Mouse (Mus musculus): Measurements from ENCODE around the gene Wdr81. TPM values are rescaled to one million over a fixed set of nuclear protein-coding genes. Genes with fewer than 3 reads are reported as not detected.

Gene Wdr81
- polyA plus RNA-seq, 1 experiment from 2014 or later: 6.2 TPM

DNA sequence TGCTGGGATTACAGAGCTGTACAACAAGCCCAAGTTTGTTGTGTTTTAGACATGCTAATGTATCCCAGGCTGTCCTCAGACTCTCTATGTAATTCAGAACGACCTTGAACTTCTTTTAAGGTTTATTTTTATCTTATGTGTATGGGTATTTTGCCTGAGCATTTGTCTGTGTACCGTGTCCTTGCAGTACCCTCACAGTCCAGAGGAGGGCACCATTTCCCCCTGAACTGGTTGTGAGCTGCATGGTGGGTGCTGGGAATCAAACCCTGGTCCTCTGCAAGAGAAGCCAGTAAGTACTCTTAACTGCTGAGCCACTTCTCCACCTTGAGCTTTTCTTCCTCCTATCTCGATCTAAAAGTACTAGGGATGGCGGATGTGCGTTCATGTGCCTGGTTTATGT, 20.4 kb downstream of the Wdr81 start:
- H3K9ac ChIP-seq (ENCODE audit: low read length): no peak overlapping the region
- H3K27ac ChIP-seq (ENCODE audit: low read depth, low read length): no peak overlapping the region
- H3K4me1 ChIP-seq (ENCODE audit: control insufficient read depth, insufficient read depth, low read length): no peaks in the 10 kb centered on the region
- H3K36me3 ChIP-seq (ENCODE audit: control insufficient read depth, insufficient read depth, low read length): no peaks in the 10 kb centered on the region
- DNase-seq (ENCODE audit: low spot score) (no peak), ATAC-seq (ENCODE audit: insufficient read depth, low FRiP score, low TSS enrichment) (no peak)
- peaks cover 3% of the 10 kb centered on the region; the same call in 1 of the 2 replicates for H3K9me3 ChIP-seq (ENCODE audit: control insufficient read depth, low read length)
- 86% methylated on average over 5 of the region's 5 CpGs for WGBS
- no peak overlapping the region for H3K4me2 ChIP-seq (ENCODE audit: low read depth)
- H3K27me3 ChIP-seq (ENCODE audit: control insufficient read depth, insufficient read depth, low read length): no peaks in the 10 kb centered on the region
- no peak overlapping the region for H3K4me3 ChIP-seq (ENCODE audit: low read depth, low read length)

DNA sequence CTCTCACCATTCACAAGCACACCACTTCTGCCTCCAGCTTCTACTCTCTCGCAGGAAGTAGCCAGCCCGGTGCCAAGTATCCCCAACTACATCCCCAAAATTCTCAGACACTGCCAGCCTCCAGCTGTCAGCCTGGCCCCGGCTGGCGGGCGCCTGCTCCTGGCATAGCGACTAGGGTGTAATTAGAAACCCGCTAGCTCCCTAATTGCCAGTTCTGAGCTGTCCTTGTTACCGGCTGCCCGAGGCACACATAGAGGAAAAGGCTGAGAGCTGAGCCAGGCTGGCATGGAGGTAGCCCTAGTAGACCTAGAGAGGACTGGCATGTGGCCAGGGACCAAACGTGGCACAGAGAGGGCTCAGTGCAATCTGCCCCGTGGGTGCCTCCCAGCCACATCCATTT, 23.2 kb downstream of the Wdr81 start:
- Histone ChIP-seq H3K4me2 (ENCODE audit: low read depth) (no peak overlapping the region), H3K4me1 (ENCODE audit: control insufficient read depth, insufficient read depth, low read length) (no peaks in the 10 kb centered on the region), H3K4me3 (ENCODE audit: low read depth, low read length) (no peak overlapping the region), H3K9me3 (ENCODE audit: control insufficient read depth, low read length) (peaks cover 3% of the 10 kb centered on the region; the same call in 1 of the 2 replicates), H3K27me3 (ENCODE audit: control insufficient read depth, insufficient read depth, low read length) (no peaks in the 10 kb centered on the region), H3K9ac (ENCODE audit: low read length) (no peak overlapping the region), H3K27ac (ENCODE audit: low read depth, low read length) (no peak overlapping the region), H3K36me3 (ENCODE audit: control insufficient read depth, insufficient read depth, low read length) (no peaks in the 10 kb centered on the region)
- no peak for ATAC-seq (ENCODE audit: insufficient read depth, low FRiP score, low TSS enrichment)
- WGBS: 83% methylated on average over 11 of the region's 11 CpGs
- DNase-seq (ENCODE audit: low spot score): no peak

GRCm38 (mm10) chr11:75429019-75429705, 25.4 kb downstream of the Wdr81 start:
- 86% methylated on average over 9 of the region's 9 CpGs for WGBS
- ATAC-seq (ENCODE audit: insufficient read depth, low FRiP score, low TSS enrichment) (no peak), DNase-seq (ENCODE audit: low spot score) (no peak)
- Histone ChIP-seq H3K27ac (ENCODE audit: low read depth, low read length) (no peak overlapping the region), H3K4me3 (ENCODE audit: low read depth, low read length) (no peak overlapping the region), H3K4me1 (ENCODE audit: control insufficient read depth, insufficient read depth, low read length) (no peaks in the 10 kb centered on the region), H3K27me3 (ENCODE audit: control insufficient read depth, insufficient read depth, low read length) (no peaks in the 10 kb centered on the region), H3K9me3 (ENCODE audit: control insufficient read depth, low read length) (peaks cover under 1% of the 10 kb centered on the region; the same call in 1 of the 2 replicates), H3K36me3 (ENCODE audit: control insufficient read depth, insufficient read depth, low read length) (no peaks in the 10 kb centered on the region), H3K4me2 (ENCODE audit: low read depth) (no peak overlapping the region), H3K9ac (ENCODE audit: low read length) (no peak overlapping the region)

DNA sequence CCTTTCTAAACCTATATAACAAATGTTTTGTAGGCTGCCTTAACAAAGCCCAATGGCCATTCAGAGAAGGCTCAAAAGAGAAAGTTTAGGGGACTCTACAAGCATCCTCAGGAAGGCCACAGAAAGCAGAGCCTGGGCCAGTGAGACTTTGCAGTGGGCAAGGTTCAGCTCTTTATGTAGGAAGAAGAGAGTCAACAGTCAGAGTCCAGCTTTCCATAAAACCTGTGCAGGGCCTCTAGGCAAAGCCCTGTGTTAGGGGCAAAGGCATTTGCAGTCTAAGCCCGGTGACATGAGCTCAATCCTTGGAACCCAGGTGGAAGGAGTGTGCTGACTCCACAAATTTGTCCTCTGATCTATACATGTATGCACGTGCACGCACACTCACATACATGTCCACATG, 30.1 kb downstream of the Wdr81 start:
- H3K9me3 ChIP-seq (ENCODE audit: control insufficient read depth, low read length): no peaks in the 10 kb centered on the region
- H3K4me2 ChIP-seq (ENCODE audit: low read depth): no peak overlapping the region
- H3K9ac ChIP-seq (ENCODE audit: low read length): no peak overlapping the region
- no peaks in the 10 kb centered on the region for H3K36me3 ChIP-seq (ENCODE audit: control insufficient read depth, insufficient read depth, low read length)
- no peak for ATAC-seq (ENCODE audit: insufficient read depth, low FRiP score, low TSS enrichment)
- H3K4me1 ChIP-seq (ENCODE audit: control insufficient read depth, insufficient read depth, low read length): peaks cover 10% of the 10 kb centered on the region
- H3K27me3 ChIP-seq (ENCODE audit: control insufficient read depth, insufficient read depth, low read length): no peaks in the 10 kb centered on the region
- no peak for DNase-seq (ENCODE audit: low spot score)
- H3K27ac ChIP-seq (ENCODE audit: low read depth, low read length): no peak overlapping the region
- WGBS: 96% methylated on average over 3 of the region's 3 CpGs
- no peak overlapping the region for H3K4me3 ChIP-seq (ENCODE audit: low read depth, low read length)

GRCm38 (mm10) chr11:75424033-75424432, 30.5 kb downstream of the Wdr81 start:
- Histone ChIP-seq H3K9ac (ENCODE audit: low read length) (no peak overlapping the region), H3K4me2 (ENCODE audit: low read depth) (no peak overlapping the region), H3K4me1 (ENCODE audit: control insufficient read depth, insufficient read depth, low read length) (peaks cover 10% of the 10 kb centered on the region), H3K4me3 (ENCODE audit: low read depth, low read length) (no peak overlapping the region), H3K9me3 (ENCODE audit: control insufficient read depth, low read length) (no peaks in the 10 kb centered on the region), H3K27ac (ENCODE audit: low read depth, low read length) (no peak overlapping the region), H3K36me3 (ENCODE audit: control insufficient read depth, insufficient read depth, low read length) (no peaks in the 10 kb centered on the region), H3K27me3 (ENCODE audit: control insufficient read depth, insufficient read depth, low read length) (no peaks in the 10 kb centered on the region)
- ATAC-seq (ENCODE audit: insufficient read depth, low FRiP score, low TSS enrichment) (no peak), DNase-seq (ENCODE audit: low spot score) (no peak)
- WGBS: 95% methylated on average over 9 of the region's 9 CpGs

GRCm38 (mm10) chr11:75423091-75423490, 31.4 kb downstream of the Wdr81 start:
- Histone ChIP-seq H3K27ac (ENCODE audit: low read depth, low read length) (no peak overlapping the region), H3K4me2 (ENCODE audit: low read depth) (no peak overlapping the region), H3K4me3 (ENCODE audit: low read depth, low read length) (no peak overlapping the region), H3K9me3 (ENCODE audit: control insufficient read depth, low read length) (no peaks in the 10 kb centered on the region), H3K9ac (ENCODE audit: low read length) (no peak overlapping the region), H3K4me1 (ENCODE audit: control insufficient read depth, insufficient read depth, low read length) (peaks cover 10% of the 10 kb centered on the region), H3K36me3 (ENCODE audit: control insufficient read depth, insufficient read depth, low read length) (no peaks in the 10 kb centered on the region), H3K27me3 (ENCODE audit: control insufficient read depth, insufficient read depth, low read length) (no peaks in the 10 kb centered on the region)
- 75% methylated on average over 3 of the region's 3 CpGs for WGBS
- DNase-seq (ENCODE audit: low spot score) (no peak), ATAC-seq (ENCODE audit: insufficient read depth, low FRiP score, low TSS enrichment) (no peak)

DNA sequence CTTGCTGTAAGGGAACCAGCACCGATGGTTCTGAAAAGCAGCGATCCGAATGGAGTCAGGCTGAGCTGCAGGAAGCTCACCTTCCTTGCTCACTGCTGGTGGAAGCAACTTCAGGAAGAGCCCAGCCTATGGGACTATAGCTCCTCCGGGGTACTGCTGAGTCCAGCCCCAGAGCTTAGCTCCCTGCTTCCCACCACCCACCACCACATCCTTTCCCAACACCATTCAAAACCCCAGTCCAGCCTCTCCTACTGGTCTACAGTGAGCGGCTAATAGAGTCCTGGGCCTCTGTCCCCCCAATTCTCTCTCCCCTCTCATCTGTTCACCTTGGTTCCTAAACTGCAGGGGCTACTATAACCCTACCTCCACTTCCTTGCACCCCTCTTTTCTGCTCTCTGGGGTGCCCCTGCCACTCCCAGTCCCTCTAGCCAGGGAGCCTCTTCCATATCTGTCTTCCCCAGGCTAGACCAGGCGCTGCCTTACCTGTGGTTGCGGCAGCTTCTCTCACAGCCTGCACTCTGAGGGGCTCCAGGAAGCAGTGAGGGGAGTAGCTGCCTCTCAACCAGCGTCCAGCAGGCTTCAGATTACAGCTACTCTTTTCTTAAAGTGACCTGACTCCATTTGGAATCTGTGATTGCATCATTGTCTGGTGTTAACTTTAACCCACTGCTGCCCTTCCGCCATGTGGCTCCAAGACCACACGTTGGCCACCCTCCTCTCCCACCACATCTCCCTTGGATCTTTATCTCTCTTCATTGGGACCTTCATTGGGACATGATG, 32.3 kb downstream of the Wdr81 start, which contains the start of gene Serpinf1:
Serpinf1 (minus strand) TSS at position 689 of the 780 bp plus-strand sequence.
- Histone ChIP-seq H3K27ac (ENCODE audit: low read depth, low read length) (no peak within 1 kb of the TSS), H3K4me1 (ENCODE audit: control insufficient read depth, insufficient read depth, low read length) (peaks cover 10% of the 10 kb centered on the region), H3K36me3 (ENCODE audit: control insufficient read depth, insufficient read depth, low read length) (no peaks in the 10 kb centered on the region), H3K4me3 (ENCODE audit: low read depth, low read length) (peak within 1 kb of the TSS; percentile 31), H3K9me3 (ENCODE audit: control insufficient read depth, low read length) (no peaks in the 10 kb centered on the region), H3K9ac (ENCODE audit: low read length) (peak within 1 kb of the TSS; percentile 31), H3K27me3 (ENCODE audit: control insufficient read depth, insufficient read depth, low read length) (no peaks in the 10 kb centered on the region), H3K4me2 (ENCODE audit: low read depth) (peak within 1 kb of the TSS; percentile 40)
- ATAC-seq (ENCODE audit: insufficient read depth, low FRiP score, low TSS enrichment) (no peak), DNase-seq (ENCODE audit: low spot score) (peak; percentile 31)
- 45% methylated on average over 10 of the region's 10 CpGs for WGBS

DNA sequence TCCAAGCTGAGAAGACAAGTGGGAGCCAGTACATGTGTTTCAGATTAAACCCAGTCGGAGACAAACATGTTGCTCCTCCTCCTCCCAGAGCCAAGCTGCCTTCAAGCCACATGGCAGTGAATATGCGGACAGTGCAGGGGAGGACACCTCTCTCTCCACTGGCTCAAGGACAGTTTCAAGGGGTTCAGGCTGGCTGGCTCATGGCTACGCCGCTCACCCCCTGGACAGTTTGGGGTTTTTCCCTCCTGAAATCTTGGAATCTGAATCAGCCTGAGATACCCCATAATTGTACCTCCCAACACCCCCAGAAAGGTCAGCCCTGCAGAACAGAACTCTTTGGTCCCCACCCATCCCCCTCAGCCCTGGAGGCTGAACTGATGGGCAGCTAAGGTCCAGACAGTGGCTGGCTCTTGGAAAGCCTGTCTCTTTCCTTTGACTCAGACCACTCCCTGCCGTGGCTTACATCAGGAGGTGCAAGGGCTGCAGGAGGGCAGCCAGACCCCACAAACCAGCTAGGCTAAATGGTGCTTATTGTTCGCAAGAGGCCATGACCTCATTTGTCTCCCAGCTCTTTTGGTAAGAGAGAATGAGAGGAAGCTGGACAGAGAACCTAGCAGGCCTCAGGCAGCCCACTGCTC, 33.0 kb downstream of the Wdr81 start:
- Histone ChIP-seq H3K27ac (ENCODE audit: low read depth, low read length) (no peak overlapping the region), H3K4me2 (ENCODE audit: low read depth) (peak overlapping the region; percentile 40), H3K36me3 (ENCODE audit: control insufficient read depth, insufficient read depth, low read length) (no peaks in the 10 kb centered on the region), H3K9ac (ENCODE audit: low read length) (peak overlapping the region; percentile 31), H3K27me3 (ENCODE audit: control insufficient read depth, insufficient read depth, low read length) (no peaks in the 10 kb centered on the region), H3K4me1 (ENCODE audit: control insufficient read depth, insufficient read depth, low read length) (peaks cover 10% of the 10 kb centered on the region), H3K4me3 (ENCODE audit: low read depth, low read length) (peak overlapping the region; percentile 31), H3K9me3 (ENCODE audit: control insufficient read depth, low read length) (no peaks in the 10 kb centered on the region)
- ATAC-seq (ENCODE audit: insufficient read depth, low FRiP score, low TSS enrichment): no peak
- DNase-seq (ENCODE audit: low spot score): peak; percentile 32
- WGBS: 35% methylated on average over 6 of the region's 6 CpGs

All from neural tube, embryonic 11.5 days (tissue).